Mouse (Mus musculus) bone marrow macrophage, adult 2 months (primary cell): Measurements from ENCODE around the gene Orc2. TPM values are rescaled to one million over a fixed set of nuclear protein-coding genes. Genes with fewer than 3 reads are reported as not detected.
A peak's percentile ranks its signal among the peaks of the same experiment; 100 is the strongest.

ENCODE experiments used
- H3K27ac ChIP-seq: 2 replicates; pipeline ENCODE4 v1.5.1; 2012; ENCODE audit warnings: low read depth, low read length; ENCODE audit not compliant: insufficient read depth
- H3K4me1 ChIP-seq: 2 replicates; pipeline ENCODE4 v1.6.1; 2012; ENCODE audit warnings: low read length; ENCODE audit not compliant: control insufficient read depth, insufficient read depth
- H3K4me3 ChIP-seq: 2 replicates; pipeline ENCODE4 v1.5.1; 2012; ENCODE audit warnings: mild to moderate bottlenecking, low read length, moderate library complexity; ENCODE audit not compliant: insufficient read depth
- CTCF ChIP-seq: IDR thresholded peaks from 2 replicates; pipeline ENCODE4 v1.5.1; 2012; ENCODE audit warnings: low read depth, mild to moderate bottlenecking, low read length, moderate library complexity
- POLR2A ChIP-seq: IDR thresholded peaks from 2 replicates; pipeline ENCODE4 v1.6.1; 2012; ENCODE audit warnings: mild to moderate bottlenecking, low read depth, low read length, borderline replicate concordance
- polyA plus RNA-seq: library from polyadenylated mRNA; stranded (reverse); fragments of >200 nt; gene quantifications from 2 replicates; pipeline ENCODE4 v1.2.4, GENCODE M21; 2012; ENCODE audit not compliant: missing spikeins, insufficient read depth, insufficient read length

The Orc2 gene
- polyA plus RNA-seq, 1 experiment: 14.3 TPM

DNA sequence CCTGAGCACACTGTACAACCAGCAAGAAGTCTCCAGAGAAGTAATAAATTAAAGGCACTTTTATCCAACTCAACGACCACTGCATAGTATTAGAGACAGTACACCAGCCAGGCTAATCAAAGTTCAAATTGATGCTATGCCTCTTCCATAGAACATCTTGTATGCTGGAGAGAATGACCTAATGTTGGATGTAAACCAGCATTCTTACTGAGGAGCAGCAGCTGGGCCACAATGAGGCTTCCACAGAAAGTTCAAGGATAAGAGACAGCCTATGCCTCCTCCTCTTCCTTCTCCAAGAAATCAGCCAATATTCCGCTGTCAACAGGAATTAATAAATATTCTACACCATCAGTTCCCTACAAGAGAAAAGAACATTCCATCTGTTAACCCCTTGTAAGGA lies 41.0 kb downstream of the Orc2 start:
- Histone ChIP-seq H3K27ac (no peak overlapping the region), H3K4me3 (no peak overlapping the region), H3K4me1 (no peaks in the 10 kb centered on the region)
- TF ChIP-seq POLR2A (no peak), CTCF (no peak)

DNA sequence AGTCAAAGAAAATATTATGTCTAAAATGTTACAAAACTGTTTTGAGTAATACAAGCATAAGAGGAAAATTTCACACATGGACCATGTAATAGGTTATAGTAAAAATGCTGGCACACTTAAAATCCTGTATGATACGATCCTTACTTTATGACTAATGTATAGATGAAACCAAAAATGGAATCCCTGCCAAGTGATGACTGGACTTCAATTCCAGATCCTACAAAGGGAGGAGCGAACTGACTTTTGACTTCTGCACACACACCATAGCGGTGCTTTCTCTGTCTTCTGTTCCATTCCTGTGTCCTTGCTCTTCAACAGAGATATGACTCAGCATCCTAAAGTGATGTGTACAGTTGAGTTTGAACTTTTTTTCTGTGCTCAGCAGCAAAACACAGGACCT lies 44.3 kb downstream of the Orc2 start:
- no peak overlapping the region for H3K27ac ChIP-seq
- no peak overlapping the region for H3K4me3 ChIP-seq
- TF ChIP-seq CTCF: no peak
- no peak for TF ChIP-seq POLR2A
- H3K4me1 ChIP-seq: no peaks in the 10 kb centered on the region

DNA sequence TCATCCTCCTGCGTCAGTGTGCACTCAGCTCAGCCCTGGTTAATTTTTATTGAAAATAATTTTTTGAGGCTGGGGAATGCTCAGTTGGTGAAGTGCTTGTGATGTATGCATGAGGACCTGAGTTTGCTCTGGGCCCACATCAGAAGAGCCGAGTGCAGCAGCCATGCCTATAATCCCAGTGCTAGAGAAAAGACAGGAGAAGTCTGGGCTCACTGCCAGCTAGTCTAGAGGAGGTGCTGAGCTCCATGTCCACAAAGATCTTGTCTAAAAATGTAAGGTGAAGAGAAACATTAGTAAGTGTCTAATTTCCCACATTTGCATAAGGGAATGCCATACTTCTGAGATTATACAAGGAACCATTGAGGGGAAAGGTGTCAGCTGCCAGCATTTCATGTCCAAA lies 46.0 kb downstream of the Orc2 start:
- Histone ChIP-seq H3K4me3 (no peak overlapping the region), H3K27ac (no peak overlapping the region), H3K4me1 (0 out of 2 replicates have a peak, but pooled peaks cover 2% of the 10 kb centered on the region)
- TF ChIP-seq POLR2A (no peak), CTCF (no peak)

DNA sequence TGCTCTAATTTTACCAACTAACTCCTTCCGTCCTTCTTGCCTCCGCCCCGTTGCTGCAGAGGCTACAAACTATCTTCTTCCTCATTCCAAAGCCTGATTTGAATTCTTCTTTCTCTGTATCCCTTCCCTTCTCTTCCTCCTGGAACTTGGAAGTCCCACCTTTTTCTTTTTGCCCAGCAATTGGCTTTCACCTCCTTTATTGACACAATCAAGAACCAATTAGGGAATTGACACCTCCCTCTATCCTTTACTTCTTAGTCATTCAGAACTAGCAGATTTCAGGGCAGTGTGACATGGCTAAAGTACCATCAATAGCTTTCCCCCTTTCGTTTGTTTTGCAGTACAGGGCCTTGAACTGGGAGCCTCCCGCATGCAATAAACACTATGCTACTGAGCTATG lies 46.7 kb downstream of the Orc2 start:
- Histone ChIP-seq H3K4me3 (no peak overlapping the region), H3K4me1 (0 out of 2 replicates have a peak, but pooled peaks cover 2% of the 10 kb centered on the region), H3K27ac (no peak overlapping the region)
- TF ChIP-seq CTCF (no peak), POLR2A (no peak)

DNA sequence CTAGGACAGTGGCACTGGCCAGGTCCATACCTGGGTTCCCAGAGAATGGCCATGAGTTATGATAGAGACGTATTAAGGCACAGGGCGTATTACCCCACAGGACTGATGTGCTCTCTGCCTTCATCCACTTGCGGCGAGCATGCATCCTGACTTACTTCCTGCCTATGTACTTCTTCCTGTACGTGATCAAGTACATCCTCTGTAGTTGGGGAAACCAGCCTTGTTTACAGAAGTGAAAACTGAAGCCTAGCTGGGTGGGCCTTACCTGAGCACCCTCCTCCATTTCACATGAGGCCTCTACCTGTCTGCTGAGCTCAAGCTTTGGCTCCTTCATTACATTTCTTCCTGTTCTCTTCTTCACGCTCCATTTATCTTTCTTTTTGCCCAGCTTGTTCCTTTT lies 50.6 kb downstream of the Orc2 start:
- Histone ChIP-seq H3K4me3 (no peak overlapping the region), H3K27ac (no peak overlapping the region), H3K4me1 (peaks cover 14% of the 10 kb centered on the region)
- TF ChIP-seq CTCF (no peak), POLR2A (no peak)

DNA sequence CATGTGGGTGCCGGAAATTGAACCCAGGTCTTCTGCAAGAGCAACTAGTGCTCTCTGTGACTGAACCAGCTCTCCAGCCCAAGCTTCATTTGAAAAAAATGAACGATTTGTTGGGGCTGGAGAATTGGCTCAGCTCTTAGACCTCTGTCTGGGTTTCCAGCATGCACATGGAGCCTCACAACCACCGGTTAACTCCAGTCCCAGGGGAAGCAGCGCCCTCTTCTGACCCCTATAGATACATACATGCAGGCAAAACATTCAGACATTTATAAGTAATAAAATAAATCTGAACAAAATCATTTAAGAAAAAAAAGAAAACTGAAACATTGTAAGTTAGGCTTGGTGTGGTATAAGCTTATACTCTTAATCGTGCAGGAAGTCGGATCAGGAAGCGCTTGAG lies 56.5 kb downstream of the Orc2 start:
- H3K4me3 ChIP-seq: no peak overlapping the region
- no peak overlapping the region for H3K27ac ChIP-seq
- TF ChIP-seq POLR2A (no peak), CTCF (peak; percentile 25; the same call in 1 of the 2 replicates)
- H3K4me1 ChIP-seq: peaks cover 28% of the 10 kb centered on the region

DNA sequence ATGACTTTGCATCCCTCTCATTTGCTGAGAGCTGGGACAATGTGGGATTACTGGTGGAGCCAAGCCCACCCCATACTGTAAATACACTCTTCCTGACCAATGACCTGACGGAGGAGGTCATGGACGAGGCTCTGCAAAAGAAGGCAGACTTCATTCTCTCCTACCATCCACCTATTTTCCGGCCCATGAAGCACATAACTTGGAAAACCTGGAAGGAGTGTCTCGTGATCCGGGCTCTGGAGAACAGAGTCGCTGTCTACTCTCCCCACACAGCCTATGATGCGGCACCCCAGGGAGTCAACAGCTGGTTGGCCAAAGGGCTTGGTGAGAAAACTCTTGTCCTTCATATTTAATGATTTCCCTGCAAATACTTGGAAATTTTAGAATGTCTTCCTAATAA lies 57.1 kb downstream of the Orc2 start:
- no peak overlapping the region for H3K4me3 ChIP-seq
- H3K27ac ChIP-seq: no peak overlapping the region
- H3K4me1 ChIP-seq: peaks cover 28% of the 10 kb centered on the region
- TF ChIP-seq POLR2A: no peak
- TF ChIP-seq CTCF: no peak

DNA sequence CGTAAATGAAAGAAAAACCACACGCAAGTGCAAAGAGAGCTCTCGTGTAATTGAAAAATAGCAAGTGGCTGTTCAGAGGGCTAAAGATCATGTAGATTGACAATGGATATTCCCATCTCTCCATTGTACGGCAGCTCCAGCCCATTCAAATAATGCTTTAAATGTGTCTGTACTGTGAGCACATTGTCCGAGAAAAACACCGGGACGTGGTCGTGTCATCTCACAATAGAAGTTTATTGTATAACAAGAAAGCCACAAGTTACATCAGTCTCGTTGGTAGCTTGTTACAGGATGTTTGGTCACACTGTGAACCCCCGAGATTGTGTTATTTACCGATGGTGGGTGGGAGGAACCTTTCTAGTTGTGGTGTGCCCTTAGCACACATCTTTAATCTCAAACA lies 59.0 kb downstream of the Orc2 start:
- H3K4me3 ChIP-seq: peak overlapping the region; percentile 80
- TF ChIP-seq CTCF: no peak
- no peak for TF ChIP-seq POLR2A
- peak overlapping the region; percentile 64 for H3K27ac ChIP-seq
- peaks cover 22% of the 10 kb centered on the region for H3K4me1 ChIP-seq

DNA sequence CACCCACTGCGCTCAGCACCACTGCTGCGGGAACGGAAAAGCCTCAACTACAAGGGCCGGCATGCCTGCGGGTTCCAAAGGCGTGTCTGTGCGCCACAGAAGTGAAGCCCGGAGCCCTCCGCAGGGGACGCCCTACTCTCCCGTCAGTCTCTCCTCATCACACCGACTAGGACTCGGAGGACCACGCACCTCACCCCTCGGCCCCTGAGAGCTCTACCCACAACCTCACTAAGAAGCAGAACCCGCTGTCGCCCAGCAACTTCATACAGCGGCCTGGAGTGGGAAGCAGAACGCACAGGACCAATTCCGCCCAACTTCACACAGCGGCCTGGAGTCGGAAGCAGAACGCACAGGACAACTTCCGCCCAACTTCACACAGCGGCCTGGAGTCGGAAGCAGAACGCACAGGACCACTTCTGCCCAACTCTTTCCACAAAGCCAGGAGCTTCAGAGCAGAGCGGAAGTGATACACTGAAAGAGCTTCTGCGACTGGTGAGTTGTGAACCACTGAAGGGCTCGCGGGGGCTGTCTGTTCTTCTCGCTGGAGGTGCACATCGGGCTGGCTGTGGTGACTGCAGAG lies 59.7 kb downstream of the Orc2 start, which contains the start of the genes Nif3l1 and Ppil3:
Gene Nif3l1 (plus strand): TSS at position 9 of the 580 bp plus-strand sequence.
Gene Ppil3 (minus strand): TSS at position 344 of the 580 bp plus-strand sequence.
- Histone ChIP-seq H3K4me3 (peak within 1 kb of the TSS; percentile 80), H3K4me1 (peaks cover 17% of the 10 kb centered on the region), H3K27ac (peak within 1 kb of the TSS; percentile 87)
- TF ChIP-seq POLR2A (no peak), CTCF (no peak)

DNA sequence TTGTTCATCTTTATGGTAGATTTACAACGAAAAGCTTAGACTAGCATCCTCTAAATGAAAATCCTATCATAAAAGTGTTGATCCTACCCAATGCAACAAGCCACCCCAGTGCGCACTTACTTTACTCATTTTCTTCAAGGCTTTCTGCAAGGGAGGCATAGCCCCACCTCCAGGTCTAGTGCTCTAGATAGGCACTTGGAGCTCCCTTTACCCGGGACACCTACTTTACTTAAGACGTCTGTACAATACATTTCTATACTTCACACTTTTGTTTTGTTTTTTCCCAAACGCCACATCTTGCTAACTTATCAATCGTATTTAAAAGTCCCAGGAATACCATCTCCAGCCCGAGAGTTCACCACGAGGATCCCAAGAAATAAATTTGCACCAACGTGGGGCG lies 60.2 kb downstream of the Orc2 start:
- peak overlapping the region; percentile 80 for H3K4me3 ChIP-seq
- TF ChIP-seq CTCF (no peak), POLR2A (no peak)
- H3K4me1 ChIP-seq: peaks cover 16% of the 10 kb centered on the region
- peak overlapping the region; percentile 87 for H3K27ac ChIP-seq
